Mouse (Mus musculus) stomach, embryonic 14.5 days (tissue): ENCODE results near the gene Olfr484. TPM values are rescaled to one million over a fixed set of nuclear protein-coding genes. Genes with fewer than 3 reads are reported as not detected.
"Not testable (repeated sequence)": the region's sequence is repeated elsewhere in the genome, so short reads cannot be mapped to it uniquely, and the experiment has no call there.

Source experiments
- ATAC-seq: fragments of 200-750 bp; cut with Nextera tagmentation; 2 replicates; pipeline ENCODE4 v1.8.0; 2017; ENCODE audit warnings: low read depth, moderate TSS enrichment; ENCODE audit not compliant: insufficient number of reproducible peaks, insufficient read depth, low FRiP score
- H3K27ac ChIP-seq: fragments of 300-500 bp; sonication (generic); 2 replicates; pipeline ENCODE4 v1.5.1; 2014; ENCODE audit warnings: mild to moderate bottlenecking, low read length, moderate library complexity, mixed read lengths
- H3K27me3 ChIP-seq: fragments of 300-500 bp; sonication (generic); 2 replicates; pipeline ENCODE4 v1.6.1; 2014; ENCODE audit warnings: low read length, control low read depth, mixed read lengths; ENCODE audit not compliant: control insufficient read depth, insufficient read depth
- H3K36me3 ChIP-seq: fragments of 300-500 bp; sonication (generic); 2 replicates; pipeline ENCODE4 v1.6.1; 2014; ENCODE audit warnings: mild to moderate bottlenecking, control low read depth, low read length, moderate library complexity, mixed read lengths; ENCODE audit not compliant: control insufficient read depth, insufficient read depth
- H3K4me1 ChIP-seq: fragments of 300-500 bp; sonication (generic); 2 replicates; pipeline ENCODE4 v1.6.1; 2014; ENCODE audit warnings: low read length, control low read depth, mixed read lengths; ENCODE audit not compliant: control insufficient read depth, insufficient read depth
- H3K4me2 ChIP-seq: fragments of 300-500 bp; sonication (generic); replicated peaks from 2 replicates; pipeline ENCODE4 v1.6.1; 2014; ENCODE audit warnings: low read depth, low read length, control low read depth
- H3K4me3 ChIP-seq: fragments of 300-500 bp; sonication (generic); 2 replicates; pipeline ENCODE4 v1.5.1; 2014; ENCODE audit warnings: low read depth, low read length, control low read depth
- H3K9ac ChIP-seq: fragments of 300-500 bp; sonication (generic); replicated peaks from 2 replicates; pipeline ENCODE4 v1.6.1; 2014; ENCODE audit warnings: low read depth, mild to moderate bottlenecking, control low read depth, low read length, moderate library complexity, mixed read lengths
- H3K9me3 ChIP-seq: fragments of 300-500 bp; sonication (generic); 2 replicates; pipeline ENCODE4 v1.6.1; 2016; ENCODE audit warnings: low read depth, low read length, control low read depth; ENCODE audit not compliant: control insufficient read depth
- WGBS: fragments of 180-500 bp; shearing (Covaris S2); extraction: QIAGEN DNeasy Blood & Tissue Kit; methylation state at CpG from one replicate; pipeline ENCODE4 v1.1.7; 2014; 5-methylcytosine and 5-hydroxymethylcytosine counted together
- polyA plus RNA-seq: library from polyadenylated mRNA; unstranded; fragments of >200 nt; fragmentation: Nextera tagmentation; extraction: Ambion mirVana; gene quantifications from 2 replicates; pipeline ENCODE4 v1.2.1, GENCODE M21; 2014

Gene Olfr484
- not detected in 2 replicates for polyA plus RNA-seq

GRCm38 (mm10) chr7:108127349-108127748, at the start of gene Olfr484:
Gene Olfr484, minus strand, starts transcription at chr7:108127449.
- Histone ChIP-seq H3K9me3 (no peaks in the 10 kb centered on the region), H3K27ac (no peak within 1 kb of the TSS), H3K4me1 (no peaks in the 10 kb centered on the region), H3K27me3 (no peaks in the 10 kb centered on the region), H3K4me2 (no peak within 1 kb of the TSS), H3K9ac (no peak within 1 kb of the TSS), H3K36me3 (no peaks in the 10 kb centered on the region), H3K4me3 (no peak within 1 kb of the TSS)
- ATAC-seq, result no peak

- H3K27ac ChIP-seq, H3K4me3 ChIP-seq, H3K4me2 ChIP-seq, H3K9me3 ChIP-seq, ATAC-seq, H3K36me3 ChIP-seq, H3K27me3 ChIP-seq, H3K4me1 ChIP-seq, H3K9ac ChIP-seq: not testable (repeated sequence)
- 100% methylated on average over 1 of the region's 1 CpGs for WGBS
These were observed 45.4 kb upstream of the Olfr484 start, which contains the start of gene Olfr486 for GRCm38 (mm10) chr7:108172642-108173041. Gene Olfr486, minus strand, starts transcription at chr7:108172742.

GRCm38 (mm10) chr7:108159771-108160170, 32.5 kb upstream of the Olfr484 start, which contains the start of gene Olfr485:
Gene Olfr485, minus strand, starts transcription at chr7:108159871.
- Histone ChIP-seq H3K4me2 (no peak within 1 kb of the TSS), H3K27me3 (no peaks in the 10 kb centered on the region), H3K4me3 (no peak within 1 kb of the TSS), H3K9ac (no peak within 1 kb of the TSS), H3K4me1 (no peaks in the 10 kb centered on the region), H3K27ac (no peak within 1 kb of the TSS), H3K9me3 (no peaks in the 10 kb centered on the region), H3K36me3 (no peaks in the 10 kb centered on the region)
- no peak for ATAC-seq

- no peak overlapping the region for H3K9ac ChIP-seq
- H3K4me2 ChIP-seq, result no peak overlapping the region
- no peak for ATAC-seq
- WGBS, result 59% methylated on average over 1 of the region's 1 CpGs
- H3K4me1 ChIP-seq, result no peaks in the 10 kb centered on the region
- H3K36me3 ChIP-seq, result no peaks in the 10 kb centered on the region
- no peak overlapping the region for H3K27ac ChIP-seq
- H3K27me3 ChIP-seq, result no peaks in the 10 kb centered on the region
- H3K4me3 ChIP-seq, result no peak overlapping the region
- no peaks in the 10 kb centered on the region for H3K9me3 ChIP-seq
These were observed 5.8 kb downstream of the Olfr484 start for GRCm38 (mm10) chr7:108121416-108121815.

- Histone ChIP-seq H3K27ac (no peak overlapping the region), H3K36me3 (no peaks in the 10 kb centered on the region)
- WGBS, result 23% methylated on average over 1 of the region's 1 CpGs
These were observed 6.6 kb downstream of the Olfr484 start for GRCm38 (mm10) chr7:108120681-108121080.

GRCm38 (mm10) chr7:108100549-108100948, 26.7 kb downstream of the Olfr484 start, which contains the start of gene Olfr483:
Gene Olfr483, plus strand, starts transcription at chr7:108100849.
- Histone ChIP-seq H3K36me3 (no peaks in the 10 kb centered on the region), H3K27me3 (no peaks in the 10 kb centered on the region), H3K9ac (no peak within 1 kb of the TSS), H3K27ac (no peak within 1 kb of the TSS), H3K4me1 (no peaks in the 10 kb centered on the region), H3K4me2 (no peak within 1 kb of the TSS), H3K4me3 (no peak within 1 kb of the TSS), H3K9me3 (no peaks in the 10 kb centered on the region)
- ATAC-seq, result no peak
- WGBS, result 88% methylated on average over 1 of the region's 1 CpGs

More at GRCm38 (mm10) chr7:108120681-108121080, 6.6 kb downstream of the Olfr484 start:
- Histone ChIP-seq H3K4me2 (no peak overlapping the region), H3K9me3 (no peaks in the 10 kb centered on the region), H3K27me3 (no peaks in the 10 kb centered on the region), H3K4me3 (no peak overlapping the region), H3K4me1 (no peaks in the 10 kb centered on the region), H3K9ac (no peak overlapping the region)
- no peak for ATAC-seq

GRCm38 (mm10) chr7:108097486-108097885, 29.8 kb downstream of the Olfr484 start, which contains the start of gene Olfr482:
Gene Olfr482, minus strand, starts transcription at chr7:108097586.
- no peaks in the 10 kb centered on the region for H3K4me1 ChIP-seq
- no peak within 1 kb of the TSS for H3K4me2 ChIP-seq
- no peaks in the 10 kb centered on the region for H3K27me3 ChIP-seq
- no peak within 1 kb of the TSS for H3K27ac ChIP-seq
- no peak for ATAC-seq
- no peaks in the 10 kb centered on the region for H3K36me3 ChIP-seq
- 65% methylated on average over 1 of the region's 1 CpGs for WGBS
- H3K4me3 ChIP-seq, result no peak within 1 kb of the TSS
- H3K9me3 ChIP-seq, result no peaks in the 10 kb centered on the region
- no peak within 1 kb of the TSS for H3K9ac ChIP-seq

- ATAC-seq, result no peak
- Histone ChIP-seq H3K9ac (no peak within 1 kb of the TSS), H3K4me3 (no peak within 1 kb of the TSS), H3K27ac (no peak within 1 kb of the TSS), H3K9me3 (no peaks in the 10 kb centered on the region), H3K27me3 (no peaks in the 10 kb centered on the region), H3K4me2 (no peak within 1 kb of the TSS), H3K4me1 (no peaks in the 10 kb centered on the region), H3K36me3 (no peaks in the 10 kb centered on the region)
These were observed 47.7 kb downstream of the Olfr484 start, which contains the start of gene Olfr481 for GRCm38 (mm10) chr7:108079555-108079954. Gene Olfr481, plus strand, starts transcription at chr7:108079855.
